Mouse (Mus musculus) right cerebral cortex, postnatal 4 days (tissue): ENCODE measurements around the gene Cnrip1.

Experiments
- DNase-seq: peaks from one replicate; pipeline ENCODE4 v3.0.0-alpha.2; 2022

Cnrip1 gene

DNA sequence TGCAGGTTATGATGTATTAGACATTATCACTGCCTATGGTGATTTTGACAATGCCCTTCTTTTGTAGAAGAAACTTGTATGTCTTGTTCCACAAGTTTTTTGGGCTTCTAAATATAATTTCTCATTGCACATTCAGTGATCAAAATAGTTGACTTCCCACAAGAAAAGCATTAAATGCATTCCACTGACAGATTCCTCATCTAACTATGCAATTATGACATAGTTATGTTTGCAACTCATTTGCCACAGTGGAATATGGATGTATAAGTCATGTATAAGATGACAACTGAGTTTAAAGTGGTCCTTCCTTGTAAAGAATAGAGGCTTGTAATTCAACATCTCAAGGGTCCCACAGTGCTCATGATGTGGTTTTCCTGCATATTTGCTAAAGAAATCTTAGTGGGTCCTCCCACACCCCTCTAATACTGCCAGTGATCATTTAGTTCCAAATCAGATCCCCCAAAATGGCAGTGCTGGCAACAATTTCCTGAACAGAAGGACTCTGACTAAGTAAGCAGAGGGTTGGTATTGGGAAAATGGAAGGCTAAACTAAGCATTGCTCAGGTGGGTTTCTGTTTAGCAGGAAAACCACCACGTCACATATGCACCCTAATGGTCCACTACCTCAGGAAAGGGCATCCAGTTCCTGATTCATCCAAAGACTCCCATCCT, 61.2 kb downstream of the Cnrip1 start:
- DNase-seq: no peak

DNA sequence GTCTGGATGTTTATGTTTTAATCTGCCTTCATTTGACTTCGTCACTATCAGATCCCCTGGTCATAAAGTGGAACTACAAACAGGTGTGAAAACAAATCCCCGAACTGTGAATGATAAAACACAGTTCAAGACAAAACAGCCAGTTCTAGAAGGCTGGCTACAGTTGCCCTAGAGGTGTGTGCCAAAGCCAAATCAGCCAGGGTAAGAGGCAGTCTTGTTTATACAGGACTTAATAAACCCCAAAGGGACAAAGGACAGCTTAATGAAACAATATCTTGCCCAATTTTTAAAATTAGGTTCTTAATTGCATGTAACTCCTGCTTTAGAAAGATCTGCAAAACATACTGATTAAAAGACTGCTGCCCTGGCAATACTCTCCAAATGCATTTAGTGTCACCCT, 75.0 kb downstream of the Cnrip1 start:
- DNase-seq: no peak
